ENCODE assay signal across 8 mouse cellular contexts in the genomic region with DNA sequence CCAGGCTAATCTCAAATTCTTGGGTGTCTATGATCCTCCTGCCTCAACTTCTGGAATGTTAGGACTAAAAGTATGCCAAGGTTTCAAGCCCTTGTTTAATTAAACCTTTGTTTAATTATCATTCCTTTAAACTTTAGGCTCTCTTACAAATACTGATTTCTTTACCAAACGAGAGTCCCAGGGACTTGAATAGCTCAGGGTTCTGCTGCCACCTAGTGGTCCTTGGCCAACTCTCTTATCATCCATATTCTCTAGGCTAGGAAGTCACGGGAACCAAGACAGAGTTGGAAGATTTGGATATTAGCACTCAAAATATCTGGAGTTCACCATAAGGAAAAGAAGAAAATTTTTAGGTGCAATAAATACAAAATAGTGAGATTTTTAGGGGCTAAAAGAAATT. TPM values are rescaled to one million over a fixed set of nuclear protein-coding genes. Genes with fewer than 3 reads are reported as not detected.
DNase-seq lines count a peak whose midpoint lies in the region; ATAC-seq and TF ChIP-seq lines count a peak whose summit lies in the region.

No protein-coding gene starts in this region.

- no peaks in the 10 kb centered on the region for H3K27me3 ChIP-seq in heart, embryonic 12.5 days (replicated peaks)
- no peaks in the 10 kb centered on the region for H3K27me3 ChIP-seq in embryonic facial prominence, embryonic 10.5 days (replicated peaks; ENCODE audit: low read depth, poor library complexity, severe bottlenecking)
- no peaks in the 10 kb centered on the region for H3K27me3 ChIP-seq in midbrain, embryonic 16.5 days (ENCODE audit: control insufficient read depth, insufficient read depth, low read depth, low read length)
- H3K27me3 ChIP-seq in stomach, postnatal 0 days (ENCODE audit: control insufficient read depth, insufficient read depth, low read length): no peaks in the 10 kb centered on the region

- intact Hi-C loops in heart, postnatal 36 days (cut with DNase I): loop anchor here (1.0 to 2.0 kb wide), 2 partner anchors 101 to 155 kb away; no protein-coding TSS in a partner anchor

- H3K4me1 ChIP-seq in heart, embryonic 12.5 days (replicated peaks): 0 out of 2 replicates have a peak, but pooled peaks cover 4% of the 10 kb centered on the region
- H3K4me1 ChIP-seq in embryonic facial prominence, embryonic 10.5 days: no peaks in the 10 kb centered on the region
- H3K4me1 ChIP-seq in midbrain, embryonic 16.5 days (ENCODE audit: control insufficient read depth, insufficient read depth, low read length): no peaks in the 10 kb centered on the region
- H3K4me1 ChIP-seq in stomach, postnatal 0 days (replicated peaks; ENCODE audit: control insufficient read depth, insufficient read depth): no peaks in the 10 kb centered on the region

- no peak overlapping the region for H3K4me2 ChIP-seq in heart, embryonic 12.5 days
- no peak overlapping the region for H3K4me2 ChIP-seq in midbrain, embryonic 16.5 days (ENCODE audit: low read length)
- H3K4me2 ChIP-seq in stomach, postnatal 0 days (replicated peaks; ENCODE audit: low read depth): no peak overlapping the region

- no peak overlapping the region for H3K4me3 ChIP-seq in heart, embryonic 12.5 days
- no peak overlapping the region for H3K4me3 ChIP-seq in embryonic facial prominence, embryonic 10.5 days
- H3K4me3 ChIP-seq in midbrain, embryonic 16.5 days (ENCODE audit: low read depth, low read length): no peak overlapping the region
- no peak overlapping the region for H3K4me3 ChIP-seq in stomach, postnatal 0 days (ENCODE audit: low read depth, low read length)

- H3K9me3 ChIP-seq in heart, embryonic 12.5 days (replicated peaks): peaks cover 4% of the 10 kb centered on the region; the same call in 1 of the 2 replicates
- no peaks in the 10 kb centered on the region for H3K9me3 ChIP-seq in embryonic facial prominence, embryonic 10.5 days
- H3K9me3 ChIP-seq in midbrain, embryonic 16.5 days (replicated peaks; ENCODE audit: control insufficient read depth, low read length, poor library complexity, severe bottlenecking): no peaks in the 10 kb centered on the region
- H3K9me3 ChIP-seq in stomach, postnatal 0 days (ENCODE audit: control insufficient read depth, low read length): no peaks in the 10 kb centered on the region

- no peak overlapping the region for H3K9ac ChIP-seq in heart, embryonic 12.5 days
- no peak overlapping the region for H3K9ac ChIP-seq in midbrain, embryonic 16.5 days (ENCODE audit: low read depth, low read length)
- no peak overlapping the region for H3K9ac ChIP-seq in stomach, postnatal 0 days (ENCODE audit: low read length)

- no peak overlapping the region for H3K27ac ChIP-seq in heart, embryonic 12.5 days (ENCODE audit: poor library complexity, severe bottlenecking)
- H3K27ac ChIP-seq in embryonic facial prominence, embryonic 10.5 days (replicated peaks): no peak overlapping the region
- H3K27ac ChIP-seq in midbrain, embryonic 16.5 days (ENCODE audit: low read length): no peak overlapping the region
- no peak overlapping the region for H3K27ac ChIP-seq in stomach, postnatal 0 days (replicated peaks)

- TF ChIP-seq EP300 in stomach, postnatal 0 days (optimal IDR thresholded peaks at IDR 0.05): no peak

- TF ChIP-seq CTCF in stomach, postnatal 0 days (IDR thresholded peaks at IDR 0.05; ENCODE audit: low read depth): peak; percentile 96

- peak; percentile 66 to 87 for DNase-seq in heart, adult 18-20 months
- DNase-seq in adrenal gland, postnatal 25 days: peak; percentile 76
- DNase-seq in embryonic facial prominence, embryonic 10.5 days (ENCODE audit: low spot score): peak; percentile 69
- DNase-seq in heart, postnatal 36 days: peak; percentile 61 to 79
- DNase-seq in left cerebral cortex, adult 18-20 months (ENCODE audit: low spot score in 2 of 2): peak; percentile 72 to 81
- DNase-seq in stomach, postnatal 0 days (ENCODE audit: low spot score): peak; percentile 79

- no peak for ATAC-seq in heart, embryonic 12.5 days (ENCODE audit: insufficient number of reproducible peaks, low FRiP score)
- ATAC-seq in midbrain, embryonic 16.5 days: peak; percentile 67; the same call in 1 of the 2 replicates
- no peak for ATAC-seq in stomach, postnatal 0 days (ENCODE audit: low FRiP score, low TSS enrichment)

- H3K36me3 ChIP-seq in heart, embryonic 12.5 days: no peaks in the 10 kb centered on the region
- H3K36me3 ChIP-seq in embryonic facial prominence, embryonic 10.5 days (replicated peaks): no peaks in the 10 kb centered on the region
- no peaks in the 10 kb centered on the region for H3K36me3 ChIP-seq in midbrain, embryonic 16.5 days (ENCODE audit: control insufficient read depth, insufficient read depth, low read length)
- no peaks in the 10 kb centered on the region for H3K36me3 ChIP-seq in stomach, postnatal 0 days (ENCODE audit: control insufficient read depth, insufficient read depth, low read length)

- 3% methylated on average over 2 of the region's 2 CpGs for WGBS in heart, embryonic 12.5 days
- 8% methylated on average over 2 of the region's 2 CpGs for WGBS in embryonic facial prominence, embryonic 10.5 days
- WGBS in midbrain, embryonic 16.5 days: 8% methylated on average over 2 of the region's 2 CpGs
- WGBS in stomach, postnatal 0 days: 5% methylated on average over 2 of the region's 2 CpGs

RNA-seq across cellular contexts. Expression of gene Bpgm, which starts 28.0 kb away (rescaled TPM):
- total RNA-seq in heart, adult 18-20 months (2021): 10 to 100 TPM; 43.9 to 47.8 TPM
- 78.0 and 85.2 TPM in 2 replicates for polyA plus RNA-seq in heart, embryonic 12.5 days (2016; fragmentation: Nextera tagmentation; extraction: Ambion mirVana)
- 21.5 and 27.4 TPM in 2 replicates for total RNA-seq in adrenal gland, postnatal 25 days (2021)
- 52.2 and 53.2 TPM in 2 replicates for polyA plus RNA-seq in embryonic facial prominence, embryonic 10.5 days (2016; fragmentation: Nextera tagmentation; extraction: Ambion mirVana)
- 10 to 100 TPM; 54.7 to 59.1 TPM for total RNA-seq in heart, postnatal 36 days (2021)
- total RNA-seq in left cerebral cortex, adult 18-20 months (2021): 10 to 100 TPM; 58.5 to 66.9 TPM
- polyA plus RNA-seq in midbrain, embryonic 16.5 days (2015; fragmentation: Nextera tagmentation; extraction: Ambion mirVana): 96.2 and 96.8 TPM in 2 replicates
- 25.5 and 30.1 TPM in 2 replicates for polyA plus RNA-seq in stomach, postnatal 0 days (2015; fragmentation: Nextera tagmentation; extraction: Ambion mirVana)

RNA-seq across cellular contexts. Expression of gene Akr1b7, which starts 35.8 kb away (rescaled TPM):
- total RNA-seq in heart, adult 18-20 months (2021): not detected
- polyA plus RNA-seq in heart, embryonic 12.5 days (2016; fragmentation: Nextera tagmentation; extraction: Ambion mirVana): 0.13 and 0.14 TPM in 2 replicates
- total RNA-seq in adrenal gland, postnatal 25 days (2021): 1,274 and 2,079 TPM in 2 replicates
- not detected in 2 replicates for polyA plus RNA-seq in embryonic facial prominence, embryonic 10.5 days (2016; fragmentation: Nextera tagmentation; extraction: Ambion mirVana)
- not detected for total RNA-seq in heart, postnatal 36 days (2021)
- not detected for total RNA-seq in left cerebral cortex, adult 18-20 months (2021)
- polyA plus RNA-seq in midbrain, embryonic 16.5 days (2015; fragmentation: Nextera tagmentation; extraction: Ambion mirVana): not detected in 2 replicates
- 0.17 and 1.2 TPM in 2 replicates for polyA plus RNA-seq in stomach, postnatal 0 days (2015; fragmentation: Nextera tagmentation; extraction: Ambion mirVana)

Comparison
In these comparisons a context has a peak if more than half of its experiments do, and no peak if none do; other contexts are left out.
1. RNA of gene Akr1b7, which starts 35.8 kb away (total RNA-seq): 1,274 to 2,079 TPM in adrenal gland, postnatal 25 days; not detected in left cerebral cortex, adult 18-20 months, not detected in heart, adult 18-20 months and not detected in heart, postnatal 36 days; every median in the first group is over 1,000 times any median in the second.
2. Peak in every context shown above with its lines, with median percentiles within 50 percentile points of each other: DNase-seq.